Mouse (Mus musculus) thymus, postnatal 14 days (tissue): ENCODE results near the gene Olfr193.
"Not testable (repeated sequence)": the region's sequence is repeated elsewhere in the genome, so short reads cannot be mapped to it uniquely, and the experiment has no call there.

Experiments used
- DNase-seq: peaks from one replicate; pipeline ENCODE4 v3.0.0; 2021

Olfr193 gene

GRCm38 (mm10) chr16:59111781-59112180 is at the start of gene Olfr193:
Gene Olfr193 (minus strand): TSS chr16:59111881.
- DNase-seq, result no peak

DNA sequence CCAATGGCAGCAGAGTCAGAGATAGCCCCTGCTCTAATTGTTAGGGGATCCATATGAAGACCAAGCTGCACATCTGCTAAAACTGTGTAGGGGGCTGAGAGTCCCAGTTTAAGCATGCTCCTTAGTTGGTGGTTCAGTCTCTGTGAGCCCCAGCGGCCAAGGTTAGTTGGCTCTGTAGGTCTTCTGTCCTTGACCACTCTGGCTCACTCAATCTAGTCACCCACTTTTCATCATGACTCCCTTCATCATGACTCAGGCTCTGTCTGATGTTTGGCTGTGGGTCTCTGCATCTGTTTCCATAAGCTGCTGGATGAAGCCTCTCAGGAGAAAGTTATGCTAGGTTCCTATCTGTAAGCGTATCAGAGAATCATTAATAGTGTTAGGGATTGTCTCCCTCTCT is 40.3 kb upstream of the Olfr193 start:
- DNase-seq, result no peak

- DNase-seq, result no peak
Observed at GRCm38 (mm10) chr16:59146746-59147145, 35.1 kb upstream of the Olfr193 start, which contains the start of gene Olfr195. Gene Olfr195 (plus strand): TSS chr16:59147046.

GRCm38 (mm10) chr16:59141105-59141504 is 29.4 kb upstream of the Olfr193 start:
- no peak for DNase-seq

- DNase-seq, result no peak
Observed at GRCm38 (mm10) chr16:59130740-59131139, 19.1 kb upstream of the Olfr193 start.

- no peak for DNase-seq
Observed at GRCm38 (mm10) chr16:59120969-59121368, 9.3 kb upstream of the Olfr193 start, which contains the start of gene Olfr194. Gene Olfr194 (minus strand): TSS chr16:59121069.

GRCm38 (mm10) chr16:59108522-59108921 is 3.2 kb downstream of the Olfr193 start:
- not testable (repeated sequence) for DNase-seq

DNA sequence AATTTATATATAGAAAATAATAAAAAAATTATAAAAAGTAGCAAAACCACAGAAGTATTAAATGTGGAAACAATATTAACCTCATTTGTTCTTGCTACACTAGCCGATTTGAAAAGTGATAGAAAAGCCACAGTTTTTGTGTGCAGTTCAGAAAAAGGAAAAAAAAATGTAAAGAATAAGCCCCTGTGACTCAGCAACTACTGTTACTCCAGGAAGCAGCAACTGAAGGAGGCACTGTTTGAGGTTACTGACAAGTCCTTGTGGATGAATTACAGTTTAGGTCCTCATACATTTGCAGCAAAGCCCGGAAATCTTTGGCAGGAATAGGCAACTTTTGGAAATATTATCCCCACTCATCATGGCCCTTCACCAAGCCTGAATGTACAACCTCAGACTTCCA is 6.4 kb downstream of the Olfr193 start:
- no peak for DNase-seq

DNA sequence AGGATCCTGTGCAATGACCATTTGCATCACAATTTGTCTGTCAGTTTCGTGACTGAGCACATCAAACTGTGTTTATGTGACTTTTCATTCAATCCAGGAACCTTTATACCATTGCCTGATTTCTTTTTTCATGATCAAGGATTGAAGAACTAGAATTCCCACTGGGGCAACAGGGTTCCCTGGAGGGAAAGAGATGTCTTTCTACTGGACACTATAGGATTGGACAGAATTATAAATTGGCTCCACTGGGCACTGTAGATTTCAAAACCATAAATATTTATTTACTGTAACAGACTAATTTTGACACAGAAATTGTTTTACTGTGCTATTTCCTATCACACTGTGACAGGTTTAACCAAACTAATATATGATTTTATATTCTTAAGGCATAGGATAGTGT is 22.0 kb downstream of the Olfr193 start, which contains the start of gene Olfr191:
Olfr191 (minus strand) TSS at position 101 of the 400 bp plus-strand sequence.
- not testable (repeated sequence) for DNase-seq

DNA sequence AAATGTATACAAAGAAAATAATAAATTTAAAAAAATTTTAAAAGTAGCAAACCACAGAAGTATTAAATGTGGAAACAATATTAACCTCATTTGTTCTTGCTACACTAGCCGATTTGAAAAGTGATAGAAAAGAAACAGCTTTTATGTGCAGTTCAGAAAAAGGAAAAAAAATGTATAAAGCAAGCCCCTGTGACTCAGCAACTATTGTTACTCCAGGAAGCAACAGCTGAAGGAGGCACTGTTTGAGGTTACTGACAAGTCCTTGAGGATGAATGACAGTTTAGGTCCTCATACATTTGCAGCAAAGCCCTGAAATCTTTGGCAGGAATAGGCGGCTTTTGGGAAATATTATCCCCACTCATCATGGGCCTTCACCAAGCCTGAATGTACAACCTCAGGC is 30.6 kb downstream of the Olfr193 start:
- not testable (repeated sequence) for DNase-seq

- DNase-seq, result no peak
Observed at GRCm38 (mm10) chr16:59077905-59078304, 33.8 kb downstream of the Olfr193 start, which contains the start of gene Olfr190. Gene Olfr190 (minus strand): TSS chr16:59078005.

DNA sequence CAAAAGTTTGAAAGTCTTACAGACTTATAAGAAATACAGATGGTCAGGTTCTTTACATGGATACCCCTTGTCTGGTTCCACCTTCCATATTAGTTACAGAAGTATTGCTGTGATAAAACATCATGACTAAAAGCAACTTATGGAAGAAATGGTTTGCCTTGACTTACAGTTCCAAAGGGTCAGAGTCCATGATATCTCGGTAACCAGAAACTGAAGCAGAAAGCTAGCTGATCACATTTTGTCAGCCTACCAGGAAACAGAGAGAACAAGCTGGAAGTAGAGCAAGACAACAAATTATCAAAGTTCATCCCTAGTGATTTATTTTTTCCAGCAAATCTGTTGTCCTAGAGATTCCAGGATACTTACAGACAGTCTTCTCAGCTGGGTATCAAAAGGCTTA is 38.2 kb downstream of the Olfr193 start:
- DNase-seq, result no peak

GRCm38 (mm10) chr16:59071755-59072154 is 39.9 kb downstream of the Olfr193 start:
- no peak for DNase-seq

DNA sequence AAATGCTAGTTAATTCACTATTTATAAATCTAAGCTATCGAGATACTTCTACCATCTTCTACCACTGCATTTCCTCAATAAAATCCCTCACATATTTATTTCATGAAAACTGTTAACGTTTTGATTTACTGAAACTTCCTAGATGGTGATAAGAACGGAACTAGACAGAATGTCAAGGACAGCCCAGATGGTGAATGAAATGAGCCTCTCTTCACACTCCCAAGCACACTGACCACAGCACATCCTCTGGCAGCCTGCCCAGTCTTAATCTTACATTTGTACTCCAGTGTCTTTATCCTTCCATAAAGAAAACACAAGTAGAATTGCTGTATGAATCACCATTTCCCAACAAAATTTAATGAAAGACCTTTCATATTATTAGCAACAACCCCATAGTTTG is 49.3 kb downstream of the Olfr193 start:
- not testable (repeated sequence) for DNase-seq
